Comparison of ENCODE assay signal across 18 mouse cellular contexts in the genomic region with DNA sequence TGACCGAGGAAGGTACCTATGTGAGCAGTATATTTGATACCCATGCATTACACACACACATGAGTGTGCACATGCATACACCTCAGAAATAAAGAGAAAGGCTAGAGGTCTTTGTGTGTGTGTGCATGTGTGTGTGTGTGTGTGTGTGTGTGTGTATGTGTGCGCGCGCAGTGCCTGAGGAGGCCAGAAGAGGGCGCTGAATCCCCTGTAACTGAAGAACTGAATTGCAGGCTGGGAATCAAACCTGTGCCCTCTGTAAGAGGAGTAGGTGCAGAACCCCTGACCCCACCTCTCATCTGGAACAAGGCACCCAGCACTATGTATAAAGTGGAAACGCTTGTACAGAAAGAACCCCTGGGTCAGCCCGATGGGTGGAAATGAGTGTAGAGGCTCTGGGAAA.
DNase-seq lines count a peak whose midpoint lies in the region; ATAC-seq and TF ChIP-seq lines count a peak whose summit lies in the region.
"Had no signal": no experiment of that assay in that cellular context is flagged by ENCODE, and none has a peak within 500 bp of the region (broad histone marks: within the 10 kb centered on the region; RNA-seq: fewer than 3 reads in every experiment).

No protein-coding gene starts in this region.

- no peak for DNase-seq in lung, embryonic 14.5 days
- DNase-seq in lung, postnatal 36 days = no peak
- DNase-seq in stomach, postnatal 0 days (ENCODE audit: low spot score) = no peak
- DNase-seq in forebrain, embryonic 10.5 days (ENCODE audit: extremely low spot score, low spot score) = no peak
- DNase-seq: adrenal gland, adult 2 months; adrenal gland, postnatal 25 days; cerebellum, adult 11 months; cerebellum, adult 8-10 months; cerebellum, postnatal 14 days; embryo, embryonic 11 days; gastrocnemius, adult 2 months; gastrocnemius, postnatal 25 days had no signal

- no peak for ATAC-seq in lung, embryonic 14.5 days (ENCODE audit: insufficient read depth)
- ATAC-seq in stomach, postnatal 0 days (ENCODE audit: low FRiP score, low TSS enrichment) = no peak

- no peaks in the 10 kb centered on the region for H3K27me3 ChIP-seq in lung, embryonic 14.5 days (ENCODE audit: insufficient read depth, low read length)
- peaks cover 29% of the 10 kb centered on the region for H3K27me3 ChIP-seq in E14TG2a.4 (ENCODE audit: insufficient read depth, low read length)
- no peaks in the 10 kb centered on the region for H3K27me3 ChIP-seq in ES-Bruce4 (ENCODE audit: control insufficient read depth, insufficient read depth, low read length, poor library complexity, severe bottlenecking)
- H3K27me3 ChIP-seq in stomach, postnatal 0 days (ENCODE audit: control insufficient read depth, insufficient read depth, low read length) = no peaks in the 10 kb centered on the region
- peaks cover 2% of the 10 kb centered on the region for H3K27me3 ChIP-seq in forebrain, embryonic 10.5 days (ENCODE audit: poor library complexity, severe bottlenecking)
- H3K27me3 ChIP-seq: embryonic facial prominence, embryonic 15.5 days; hindbrain, embryonic 15.5 days had no signal

- no peaks in the 10 kb centered on the region for H3K4me1 ChIP-seq in lung, embryonic 14.5 days (ENCODE audit: insufficient read depth)
- H3K4me1 ChIP-seq in E14TG2a.4 (replicated peaks; ENCODE audit: low read depth, low read length) = peaks cover 22% of the 10 kb centered on the region
- H3K4me1 ChIP-seq in ES-Bruce4 (ENCODE audit: control insufficient read depth, insufficient read depth, low read length) = no peaks in the 10 kb centered on the region
- no peaks in the 10 kb centered on the region for H3K4me1 ChIP-seq in stomach, postnatal 0 days (replicated peaks; ENCODE audit: control insufficient read depth, insufficient read depth)
- H3K4me1 ChIP-seq in forebrain, embryonic 10.5 days = peaks cover 17% of the 10 kb centered on the region
- H3K4me1 ChIP-seq: heart, embryonic 12.5 days had no signal

- no peaks in the 10 kb centered on the region for H3K36me3 ChIP-seq in lung, embryonic 14.5 days (ENCODE audit: insufficient read depth)
- no peaks in the 10 kb centered on the region for H3K36me3 ChIP-seq in E14TG2a.4 (ENCODE audit: insufficient read depth, low read length)
- H3K36me3 ChIP-seq in ES-Bruce4 (ENCODE audit: control insufficient read depth, insufficient read depth, low read length, poor library complexity, severe bottlenecking) = no peaks in the 10 kb centered on the region
- H3K36me3 ChIP-seq in stomach, postnatal 0 days (ENCODE audit: control insufficient read depth, insufficient read depth, low read length) = no peaks in the 10 kb centered on the region
- no peaks in the 10 kb centered on the region for H3K36me3 ChIP-seq in forebrain, embryonic 10.5 days (replicated peaks)
- H3K36me3 ChIP-seq: embryonic facial prominence, embryonic 15.5 days; heart, embryonic 12.5 days; hindbrain, embryonic 15.5 days had no signal

- no peak overlapping the region for H3K9ac ChIP-seq in lung, embryonic 14.5 days
- no peak overlapping the region for H3K9ac ChIP-seq in ES-Bruce4 (ENCODE audit: low read depth, poor library complexity, severe bottlenecking)
- H3K9ac ChIP-seq in stomach, postnatal 0 days (ENCODE audit: low read length) = no peak overlapping the region
- H3K9ac ChIP-seq: embryonic facial prominence, embryonic 15.5 days; heart, embryonic 12.5 days; hindbrain, embryonic 15.5 days had no signal

- no peak for TF ChIP-seq POLR2A in ES-Bruce4 (IDR thresholded peaks at IDR 0.05; ENCODE audit: insufficient read depth, low read length)

- no peak for TF ChIP-seq EP300 in ES-Bruce4 (IDR thresholded peaks at IDR 0.05; ENCODE audit: insufficient read depth, low read depth, low read length)
- no peak for TF ChIP-seq EP300 in stomach, postnatal 0 days (optimal IDR thresholded peaks at IDR 0.05)

- no peak overlapping the region for H3K4me3 ChIP-seq in lung, embryonic 14.5 days (ENCODE audit: low read depth, low read length)
- H3K4me3 ChIP-seq in E14TG2a.4 (replicated peaks; ENCODE audit: low read length) (no peak overlapping the region), ES-Bruce4 (ENCODE audit: low read depth, low read length) (no peak overlapping the region)
- H3K4me3 ChIP-seq in stomach, postnatal 0 days (ENCODE audit: low read depth, low read length) = no peak overlapping the region
- no peak overlapping the region for H3K4me3 ChIP-seq in forebrain, embryonic 10.5 days
- H3K4me3 ChIP-seq: embryonic facial prominence, embryonic 15.5 days; erythroblast, embryonic 14.5 days; gastrocnemius, adult 2 months; heart, embryonic 12.5 days; hindbrain, embryonic 15.5 days had no signal

- H3K9me3 ChIP-seq in lung, embryonic 14.5 days (ENCODE audit: low read depth, low read length) = no peaks in the 10 kb centered on the region
- H3K9me3 ChIP-seq in E14TG2a.4 (ENCODE audit: low read length) = no peaks in the 10 kb centered on the region
- H3K9me3 ChIP-seq in ES-Bruce4 (replicated peaks; ENCODE audit: control insufficient read depth, insufficient read depth, low read length, poor library complexity, severe bottlenecking) = 0 out of 2 replicates have a peak, but pooled peaks cover 3% of the 10 kb centered on the region
- H3K9me3 ChIP-seq in stomach, postnatal 0 days (ENCODE audit: control insufficient read depth, low read length) = no peaks in the 10 kb centered on the region
- H3K9me3 ChIP-seq in forebrain, embryonic 10.5 days = peaks cover 4% of the 10 kb centered on the region
- H3K9me3 ChIP-seq: embryonic facial prominence, embryonic 15.5 days; hindbrain, embryonic 15.5 days had no signal

- 0 out of 2 replicates have a peak, but pooled peaks have one; percentile 4 for TF ChIP-seq CTCF in lung, embryonic 14.5 days (IDR thresholded peaks at IDR 0.05; ENCODE audit: low read depth)
- TF ChIP-seq CTCF in E14TG2a.4 (conservative IDR thresholded peaks at IDR 0.05; ENCODE audit: low read length) (peak; percentile 59), ES-Bruce4 (IDR thresholded peaks at IDR 0.05; ENCODE audit: low read depth, low read length) (peak; percentile 13)
- TF ChIP-seq CTCF in stomach, postnatal 0 days (IDR thresholded peaks at IDR 0.05; ENCODE audit: low read depth) = peak; percentile 12; the same call in 1 of the 2 replicates

- no peak overlapping the region for H3K27ac ChIP-seq in lung, embryonic 14.5 days (ENCODE audit: low read depth)
- H3K27ac ChIP-seq in ES-Bruce4 (ENCODE audit: insufficient read depth, low read length) = no peak overlapping the region
- H3K27ac ChIP-seq in stomach, postnatal 0 days (replicated peaks) = no peak overlapping the region
- H3K27ac ChIP-seq in forebrain, embryonic 10.5 days = no peak overlapping the region
- H3K27ac ChIP-seq: embryonic facial prominence, embryonic 15.5 days; gastrocnemius, adult 2 months; hindbrain, embryonic 15.5 days had no signal

- no peak overlapping the region for H3K4me2 ChIP-seq in lung, embryonic 14.5 days
- H3K4me2 ChIP-seq in stomach, postnatal 0 days (replicated peaks; ENCODE audit: low read depth) = no peak overlapping the region
- H3K4me2 ChIP-seq: embryonic facial prominence, embryonic 15.5 days; heart, embryonic 12.5 days; hindbrain, embryonic 15.5 days had no signal

- WGBS in lung, embryonic 14.5 days = 90% methylated on average over 7 of the region's 7 CpGs
- WGBS in stomach, postnatal 0 days = 98% methylated on average over 7 of the region's 7 CpGs
- 96% methylated on average over 7 of the region's 7 CpGs for WGBS in forebrain, embryonic 10.5 days

Comparison
In these comparisons a context has a peak if more than half of its experiments do, and no peak if none do; other contexts are left out.
1. CTCF ChIP-seq: peak in every context shown above with its lines; median percentile 59 in E14TG2a.4; 13 in ES-Bruce4; 12 in stomach, postnatal 0 days; 4 in lung, embryonic 14.5 days.